Mouse (Mus musculus) gastrocnemius, postnatal 14 days (tissue): ENCODE results near the gene Krt39. TPM values are rescaled to one million over a fixed set of nuclear protein-coding genes. Genes with fewer than 3 reads are reported as not detected.

Source experiments
- DNase-seq: peaks from one replicate; pipeline ENCODE4 v3.0.0; 2021; ENCODE audit warnings: mixed read lengths
- intact Hi-C: fragments of 180-260 bp; cut with DNase I; formaldehyde crosslinking; loops from one replicate; pipeline ENCODE4 v1.15.1; 2025; ENCODE audit warnings: low total_unique reads
- total RNA-seq, 2 experiments: library from RNA; stranded (reverse); gene quantifications; 2 replicates each; pipeline ENCODE4 v1.2.3; 2021

The Krt39 gene
- total RNA-seq, 2 experiments from 2014 or later: not detected

- DNase-seq: no peak
- intact Hi-C loops: no loop called here
These were observed 46.2 kb downstream of the Krt39 start for GRCm38 (mm10) chr11:99474981-99475380.

- intact Hi-C loops: no loop called here
- no peak for DNase-seq
These were observed 47.7 kb downstream of the Krt39 start for GRCm38 (mm10) chr11:99473433-99473832.

- intact Hi-C loops: no loop called here
- no peak for DNase-seq
These were observed 48.7 kb downstream of the Krt39 start for GRCm38 (mm10) chr11:99472405-99472804.

- intact Hi-C loops: no loop called here
- no peak for DNase-seq
These were observed 49.2 kb downstream of the Krt39 start for GRCm38 (mm10) chr11:99471946-99472345.

GRCm38 (mm10) chr11:99469228-99469627 lies 51.9 kb downstream of the Krt39 start:
- no peak for DNase-seq
- intact Hi-C loops: loop anchor here (10.0 kb wide), 2 partner anchors 536 to 826 kb away; no protein-coding TSS in a partner anchor

GRCm38 (mm10) chr11:99468566-99468965 lies 52.6 kb downstream of the Krt39 start:
- DNase-seq: no peak
- intact Hi-C loops: loop anchor here (10.0 kb wide), 2 partner anchors 536 to 826 kb away; no protein-coding TSS in a partner anchor

GRCm38 (mm10) chr11:99466316-99466715 lies 54.8 kb downstream of the Krt39 start:
- intact Hi-C loops: loop anchor here (10.0 kb wide), 2 partner anchors 538 to 828 kb away; no protein-coding TSS in a partner anchor
- DNase-seq: no peak

- DNase-seq: peak; percentile 73
- intact Hi-C loops: loop anchor here (10.0 kb wide), 2 partner anchors 540 to 830 kb away; no protein-coding TSS in a partner anchor
These were observed 56.3 kb downstream of the Krt39 start for GRCm38 (mm10) chr11:99464836-99465235.

Other genes with a start within 250 kb of the Krt39 start
- not detected for gene Krt24, start 236.1 kb downstream of the Krt39 start, total RNA-seq
- gene Krt25, start 198.4 kb downstream of the Krt39 start, total RNA-seq: not detected
- gene Krt26, start 183.4 kb downstream of the Krt39 start, total RNA-seq: not detected
- gene Krt27, start 170.2 kb downstream of the Krt39 start, total RNA-seq: not detected
- not detected for gene Krt28, start 146.4 kb downstream of the Krt39 start, total RNA-seq
- 1 to 10 TPM; 4.5 to 5.7 TPM for gene Krt10, start 132.0 kb downstream of the Krt39 start, total RNA-seq
- gene Krt12, start 99.1 kb downstream of the Krt39 start, total RNA-seq: not detected
- under 1 TPM; 0.27 TPM for gene Krt20, start 83.2 kb downstream of the Krt39 start, total RNA-seq
- not detected for gene Krt23, start 28.2 kb downstream of the Krt39 start, total RNA-seq
- gene Krt40, start 21.8 kb upstream of the Krt39 start, total RNA-seq: not detected
- gene Krtap3-3, start 29.5 kb upstream of the Krt39 start, total RNA-seq: not detected
- gene Krtap3-2, start 35.5 kb upstream of the Krt39 start, total RNA-seq: not detected
- gene Gm11939, start 38.1 kb upstream of the Krt39 start, total RNA-seq: not detected
- gene Krtap3-1, start 45.3 kb upstream of the Krt39 start, total RNA-seq: not detected
- not detected for gene Krtap1-5, start 59.7 kb upstream of the Krt39 start, total RNA-seq
- gene Krtap1-4, start 62.3 kb upstream of the Krt39 start, total RNA-seq: not detected
- not detected for gene Krtap1-3, start 70.0 kb upstream of the Krt39 start, total RNA-seq
- gene Krtap9-3, start 76.8 kb upstream of the Krt39 start, total RNA-seq: not detected
- gene Gm11938, start 82.0 kb upstream of the Krt39 start, total RNA-seq: not detected
- gene Gm11937, start 88.9 kb upstream of the Krt39 start, total RNA-seq: not detected
- gene Krtap2-4, start 93.5 kb upstream of the Krt39 start, total RNA-seq: not detected
- not detected for gene Gm11562, start 99.1 kb upstream of the Krt39 start, total RNA-seq
- not detected for gene Krtap4-1, start 106.9 kb upstream of the Krt39 start, total RNA-seq
- not detected for gene Krtap4-2, start 113.7 kb upstream of the Krt39 start, total RNA-seq
- gene Krtap4-7, start 122.8 kb upstream of the Krt39 start, total RNA-seq: not detected
- not detected for gene Gm11555, start 128.9 kb upstream of the Krt39 start, total RNA-seq
- gene Gm11563, start 137.6 kb upstream of the Krt39 start, total RNA-seq: not detected
- not detected for gene Krtap4-6, start 144.6 kb upstream of the Krt39 start, total RNA-seq
- not detected for gene Gm14190, start 169.4 kb upstream of the Krt39 start, total RNA-seq
- gene Gm14180, start 213.0 kb upstream of the Krt39 start, total RNA-seq: not detected